Mouse (Mus musculus) forebrain, embryonic 11.5 days (tissue): ENCODE measurements around the gene Slc28a2. TPM values are rescaled to one million over a fixed set of nuclear protein-coding genes. Genes with fewer than 3 reads are reported as not detected.
"Not testable (repeated sequence)": the region's sequence is repeated elsewhere in the genome, so short reads cannot be mapped to it uniquely, and the experiment has no call there.

Source experiments
- ATAC-seq: fragments of 200-750 bp; cut with Nextera tagmentation; replicated peaks from 2 replicates; pipeline ENCODE4 v1.8.0; 2017; ENCODE audit warnings: moderate TSS enrichment; ENCODE audit not compliant: low FRiP score
- DNase-seq: peaks from one replicate; pipeline ENCODE4 v3.0.0-alpha.2; 2017; ENCODE audit warnings: low spot score
- H3K27ac ChIP-seq: fragments of 300-500 bp; sonication (generic); 2 replicates; pipeline ENCODE4 v1.5.1; 2014; ENCODE audit warnings: low read depth, low read length
- H3K27me3 ChIP-seq: fragments of 300-500 bp; sonication (generic); 2 replicates; pipeline ENCODE4 v1.6.1; 2014; ENCODE audit warnings: mild to moderate bottlenecking, low read length, mixed read lengths; ENCODE audit not compliant: control insufficient read depth, insufficient read depth
- H3K36me3 ChIP-seq: fragments of 300-500 bp; sonication (generic); 2 replicates; pipeline ENCODE4 v1.6.1; 2014; ENCODE audit warnings: mild to moderate bottlenecking, low read length, moderate library complexity, mixed read lengths; ENCODE audit not compliant: control insufficient read depth, insufficient read depth
- H3K4me1 ChIP-seq: fragments of 300-500 bp; sonication (generic); replicated peaks from 2 replicates; pipeline ENCODE4 v1.6.1; 2014; ENCODE audit warnings: low read length, mixed read lengths; ENCODE audit not compliant: control insufficient read depth, insufficient read depth
- H3K4me2 ChIP-seq: fragments of 300-500 bp; sonication (generic); 2 replicates; pipeline ENCODE4 v1.6.1; 2014; ENCODE audit warnings: low read depth, mild to moderate bottlenecking, low read length, moderate library complexity, mixed read lengths; ENCODE audit not compliant: severe bottlenecking
- H3K4me3 ChIP-seq: fragments of 300-500 bp; sonication (generic); 2 replicates; pipeline ENCODE4 v1.5.1; 2014; ENCODE audit warnings: low read depth, low read length
- H3K9ac ChIP-seq: fragments of 300-500 bp; sonication (generic); 2 replicates; pipeline ENCODE4 v1.6.1; 2014; ENCODE audit warnings: low read length
- H3K9me3 ChIP-seq: fragments of 300-500 bp; sonication (generic); 2 replicates; pipeline ENCODE4 v1.6.1; 2016; ENCODE audit warnings: low read length, mixed read lengths; ENCODE audit not compliant: control insufficient read depth
- WGBS: fragments of 180-500 bp; shearing (Covaris S2); extraction: QIAGEN DNeasy Blood & Tissue Kit; methylation state at CpG from one replicate; pipeline ENCODE4 v1.1.7; 2014; 5-methylcytosine and 5-hydroxymethylcytosine counted together
- polyA plus RNA-seq: library from polyadenylated mRNA; unstranded; fragments of >200 nt; fragmentation: Nextera tagmentation; extraction: Ambion mirVana; gene quantifications from 2 replicates; pipeline ENCODE4 v1.2.1, GENCODE M21; 2014

Slc28a2 gene
- polyA plus RNA-seq, 1 experiment from 2014 or later = not detected

DNA sequence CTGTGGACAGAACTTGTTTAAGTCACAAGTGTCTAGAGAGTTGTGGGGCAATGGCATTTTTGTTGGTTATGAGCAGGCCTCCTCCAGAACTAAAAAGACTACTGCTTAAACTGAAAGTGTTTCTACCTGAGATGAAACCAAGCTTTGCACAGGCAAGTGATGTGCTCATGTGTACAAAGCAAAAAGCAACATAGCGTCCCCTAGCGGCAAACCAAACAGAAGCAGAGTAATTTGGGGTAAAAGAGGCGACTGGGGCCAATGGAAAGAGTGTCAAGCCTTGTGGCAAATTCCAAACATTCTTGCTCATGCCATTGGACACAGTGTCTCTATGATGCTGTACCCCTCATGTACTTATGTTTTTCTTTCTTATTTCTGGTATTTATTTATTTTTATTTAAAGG, 41.2 kb upstream of the Slc28a2 start:
- Histone ChIP-seq H3K36me3 (no peaks in the 10 kb centered on the region), H3K4me2 (no peak overlapping the region), H3K9ac (no peak overlapping the region), H3K9me3 (no peaks in the 10 kb centered on the region), H3K27me3 (no peaks in the 10 kb centered on the region), H3K27ac (no peak overlapping the region), H3K4me1 (no peaks in the 10 kb centered on the region), H3K4me3 (no peak overlapping the region)
- DNase-seq (no peak), ATAC-seq (no peak)
- WGBS = 42% methylated on average over 3 of the region's 3 CpGs

DNA sequence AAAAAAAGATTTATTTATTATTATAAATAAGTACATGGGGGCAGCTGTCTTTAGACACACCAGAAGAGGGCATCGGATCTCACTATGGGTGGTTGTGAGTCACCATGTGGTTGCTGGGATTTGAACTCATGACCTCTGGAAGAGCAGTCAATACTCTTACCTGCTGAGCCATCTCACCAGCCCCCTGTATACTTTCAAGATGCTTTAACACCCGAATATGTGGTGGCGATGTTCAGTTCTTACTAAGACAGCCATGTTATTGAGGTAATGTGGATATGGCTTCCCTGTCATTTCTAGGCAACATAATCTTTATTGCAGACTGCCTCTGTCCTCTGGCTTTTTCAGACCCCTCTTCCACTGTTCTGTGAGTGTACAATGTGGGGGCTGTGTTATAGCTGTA, 39.1 kb upstream of the Slc28a2 start:
- DNase-seq, H3K36me3 ChIP-seq, H3K9ac ChIP-seq, H3K27ac ChIP-seq, H3K9me3 ChIP-seq, H3K4me2 ChIP-seq, H3K4me3 ChIP-seq, ATAC-seq, H3K27me3 ChIP-seq, H3K4me1 ChIP-seq: not testable (repeated sequence)
- WGBS = 92% methylated on average over 3 of the region's 3 CpGs

GRCm38 (mm10) chr2:122396150-122396549, 30.1 kb upstream of the Slc28a2 start:
- DNase-seq (no peak), ATAC-seq (no peak)
- no peaks in the 10 kb centered on the region for H3K9me3 ChIP-seq
- no peak overlapping the region for H3K9ac ChIP-seq
- no peak overlapping the region for H3K27ac ChIP-seq
- H3K36me3 ChIP-seq = no peaks in the 10 kb centered on the region
- 85% methylated on average over 1 of the region's 1 CpGs for WGBS
- H3K4me2 ChIP-seq = no peak overlapping the region
- H3K4me3 ChIP-seq = no peak overlapping the region
- no peaks in the 10 kb centered on the region for H3K4me1 ChIP-seq
- H3K27me3 ChIP-seq = no peaks in the 10 kb centered on the region

- H3K4me1 ChIP-seq = no peaks in the 10 kb centered on the region
- H3K4me3 ChIP-seq = no peak overlapping the region
- ATAC-seq (no peak), DNase-seq (no peak)
- H3K4me2 ChIP-seq = no peak overlapping the region
- no peaks in the 10 kb centered on the region for H3K36me3 ChIP-seq
- H3K27me3 ChIP-seq = no peaks in the 10 kb centered on the region
- H3K27ac ChIP-seq = no peak overlapping the region
- no peak overlapping the region for H3K9ac ChIP-seq
- H3K9me3 ChIP-seq = no peaks in the 10 kb centered on the region
- 93% methylated on average over 2 of the region's 2 CpGs for WGBS
Measured at GRCm38 (mm10) chr2:122407607-122408006, 18.7 kb upstream of the Slc28a2 start.

DNA sequence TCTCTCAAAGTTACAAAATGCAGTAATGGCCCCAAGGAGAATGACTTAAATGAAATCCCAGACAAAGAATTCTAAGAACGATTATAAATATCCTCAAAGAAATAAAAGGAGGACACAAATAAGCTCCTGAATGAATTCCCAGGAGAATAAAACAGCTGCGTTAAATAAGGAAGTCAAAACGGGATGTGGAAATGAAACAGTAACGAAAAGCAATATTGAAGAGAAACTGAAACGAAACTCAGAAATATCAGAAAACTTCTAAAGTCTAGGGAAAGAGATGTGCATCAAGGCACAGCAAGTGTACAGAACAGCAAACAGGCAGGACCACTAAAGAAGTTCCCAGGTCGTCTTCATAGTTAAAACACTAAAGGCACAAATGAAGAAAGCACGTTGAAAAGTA, 17.3 kb upstream of the Slc28a2 start:
- no peaks in the 10 kb centered on the region for H3K27me3 ChIP-seq
- H3K27ac ChIP-seq = no peak overlapping the region
- no peak overlapping the region for H3K4me2 ChIP-seq
- no peaks in the 10 kb centered on the region for H3K4me1 ChIP-seq
- no peaks in the 10 kb centered on the region for H3K9me3 ChIP-seq
- no peak overlapping the region for H3K4me3 ChIP-seq
- WGBS = 84% methylated on average over 7 of the region's 7 CpGs
- ATAC-seq (no peak), DNase-seq (no peak)
- H3K36me3 ChIP-seq = no peaks in the 10 kb centered on the region
- no peak overlapping the region for H3K9ac ChIP-seq

DNA sequence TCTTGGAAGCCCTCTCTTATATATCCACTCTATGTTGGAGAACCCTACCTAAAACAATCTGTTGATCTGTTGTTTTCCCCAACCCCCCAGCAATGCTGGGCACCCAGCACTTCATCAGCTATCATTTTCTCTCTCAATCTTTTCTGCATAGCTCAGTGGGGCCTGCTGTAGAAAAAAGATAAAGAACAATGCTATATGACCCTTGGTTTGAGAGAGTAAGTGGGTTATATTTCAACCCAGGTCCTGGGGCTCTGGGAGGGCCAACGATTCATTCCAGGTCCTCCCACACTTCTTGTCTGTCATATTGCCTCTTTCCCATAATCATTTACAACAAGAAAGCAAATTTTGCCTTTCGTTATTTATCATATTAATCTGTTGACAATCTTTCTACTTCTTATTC, 368 bp downstream of the Slc28a2 start:
- not testable (repeated sequence) for H3K9ac ChIP-seq, H3K27ac ChIP-seq
- WGBS = 91% methylated on average over 2 of the region's 2 CpGs

GRCm38 (mm10) chr2:122438706-122439482, 12.6 kb downstream of the Slc28a2 start:
- not testable (repeated sequence) for H3K9ac ChIP-seq, H3K36me3 ChIP-seq, H3K27ac ChIP-seq, H3K4me3 ChIP-seq, H3K27me3 ChIP-seq, ATAC-seq, H3K4me2 ChIP-seq, DNase-seq, H3K9me3 ChIP-seq, H3K4me1 ChIP-seq
- 89% methylated on average over 5 of the region's 5 CpGs for WGBS

More for the DNA sequence above, 368 bp downstream of the Slc28a2 start:
- not testable (repeated sequence) for H3K9me3 ChIP-seq, H3K4me2 ChIP-seq, H3K4me3 ChIP-seq, DNase-seq, H3K4me1 ChIP-seq, H3K36me3 ChIP-seq, ATAC-seq, H3K27me3 ChIP-seq

GRCm38 (mm10) chr2:122440521-122440920, 14.2 kb downstream of the Slc28a2 start:
- WGBS = 0% methylated on average over 1 of the region's 3 CpGs
- not testable (repeated sequence) for DNase-seq, H3K4me1 ChIP-seq, H3K36me3 ChIP-seq, H3K9me3 ChIP-seq, H3K9ac ChIP-seq, H3K4me3 ChIP-seq, H3K4me2 ChIP-seq, H3K27ac ChIP-seq, H3K27me3 ChIP-seq, ATAC-seq
